Mouse (Mus musculus) adrenal gland, postnatal 0 days (tissue): ENCODE data around the gene Gm7978. TPM values are rescaled to one million over a fixed set of nuclear protein-coding genes. Genes with fewer than 3 reads are reported as not detected.

Experiments used
- polyA plus RNA-seq: library from polyadenylated mRNA; unstranded; fragments of >200 nt; fragmentation: Nextera tagmentation; extraction: Ambion mirVana; gene quantifications from 2 replicates; pipeline ENCODE4 v1.2.1, GENCODE M21; 2015

The Gm7978 gene
- not detected in 2 replicates for polyA plus RNA-seq

GRCm38 (mm10) chr5:95736073-95736472, at the start of gene Gm7978:
Gene Gm7978, minus strand, starts transcription at chr5:95736173.

GRCm38 (mm10) chr5:95775690-95776089, 39.7 kb upstream of the Gm7978 start, which contains the start of gene E330014E10Rik:
Gene E330014E10Rik, plus strand, starts transcription at chr5:95775990.

GRCm38 (mm10) chr5:95741714-95742113, 5.7 kb upstream of the Gm7978 start, which contains the start of gene Gm7982:
Gene Gm7982, plus strand, starts transcription at chr5:95742014.

Other genes starting within 250 kb of the Gm7978 start
- not detected in 2 replicates for gene Gm3286, start 225.4 kb downstream of the Gm7978 start, polyA plus RNA-seq
- not detected in 2 replicates for gene Gm7971, start 141.3 kb downstream of the Gm7978 start, polyA plus RNA-seq
- gene Gm7982, start 5.8 kb upstream of the Gm7978 start, polyA plus RNA-seq = not detected in 2 replicates
- gene E330014E10Rik, start 39.8 kb upstream of the Gm7978 start, polyA plus RNA-seq = not detected in 2 replicates
- gene Cxcl13, start 220.8 kb upstream of the Gm7978 start, polyA plus RNA-seq = 2.1 and 2.9 TPM in 2 replicates